Mouse (Mus musculus): ENCODE results near the gene Maff.

- TF ChIP-seq POLR2A (IDR thresholded peaks at IDR 0.05; ENCODE audit: low read depth, low read length) (no peak), CTCF (IDR thresholded peaks at IDR 0.05; ENCODE audit: extremely low read depth, insufficient read depth, insufficient read length, insufficient replicate concordance) (no peak)
These were observed 57.9 kb downstream of the Maff start for GRCm38 (mm10) chr15:79404277-79404676.
